Mouse (Mus musculus) neural tube, embryonic 11.5 days (tissue): Measurements from ENCODE around the gene Lnx1. TPM values are rescaled to one million over a fixed set of nuclear protein-coding genes. Genes with fewer than 3 reads are reported as not detected.

Experiments
- polyA plus RNA-seq: library from polyadenylated mRNA; unstranded; fragments of >200 nt; fragmentation: Nextera tagmentation; extraction: Ambion mirVana; gene quantifications from 2 replicates; pipeline ENCODE4 v1.2.1, GENCODE M21; 2014

The Lnx1 gene
- polyA plus RNA-seq, 1 experiment from 2014 or later, result 0.13 TPM

Other genes starting within 250 kb of the Lnx1 start
- gene Scfd2, start 171.2 kb downstream of the Lnx1 start, polyA plus RNA-seq, result 14.7 and 16.2 TPM in 2 replicates
- gene Fip1l1, start 167.5 kb downstream of the Lnx1 start, polyA plus RNA-seq, result 89.3 and 93.0 TPM in 2 replicates